Mouse (Mus musculus) embryo, embryonic 10.5 days (tissue): ENCODE results near the gene Strn3.
"Not testable (repeated sequence)": the region's sequence is repeated elsewhere in the genome, so short reads cannot be mapped to it uniquely, and the experiment has no call there.

Experiments used
- DNase-seq: peaks from one replicate; pipeline ENCODE4 v3.0.0-alpha.2; 2015; ENCODE audit warnings: low spot score

Gene Strn3

GRCm38 (mm10) chr12:51612361-51612760 is 79.3 kb downstream of the Strn3 start:
- no peak for DNase-seq

- no peak for DNase-seq
Observed at GRCm38 (mm10) chr12:51606138-51606537, 85.6 kb downstream of the Strn3 start.

GRCm38 (mm10) chr12:51603306-51603705 is 88.4 kb downstream of the Strn3 start:
- DNase-seq = no peak

GRCm38 (mm10) chr12:51594030-51594470 is 97.6 kb downstream of the Strn3 start:
- DNase-seq = peak; percentile 54

- peak; percentile 51 for DNase-seq
Observed at GRCm38 (mm10) chr12:51593229-51594029, 98.3 kb downstream of the Strn3 start, which contains the start of gene Coch. Gene Coch (plus strand): TSS chr12:51593341.

- DNase-seq = peak; percentile 45
Observed at GRCm38 (mm10) chr12:51592888-51593228, 98.8 kb downstream of the Strn3 start.

GRCm38 (mm10) chr12:51591921-51592320 is 99.8 kb downstream of the Strn3 start:
- DNase-seq = no peak

GRCm38 (mm10) chr12:51589263-51589662 is 102.4 kb downstream of the Strn3 start:
- DNase-seq = no peak

GRCm38 (mm10) chr12:51577816-51578215 is 113.9 kb downstream of the Strn3 start:
- not testable (repeated sequence) for DNase-seq

GRCm38 (mm10) chr12:51572651-51573050 is 119.0 kb downstream of the Strn3 start:
- DNase-seq = no peak

GRCm38 (mm10) chr12:51569944-51570343 is 121.8 kb downstream of the Strn3 start:
- DNase-seq = no peak

- DNase-seq = no peak
Observed at GRCm38 (mm10) chr12:51569472-51569871, 122.2 kb downstream of the Strn3 start.

- peak; percentile 26 for DNase-seq
Observed at GRCm38 (mm10) chr12:51567225-51567624, 124.5 kb downstream of the Strn3 start.

GRCm38 (mm10) chr12:51561416-51561815 is 130.3 kb downstream of the Strn3 start:
- peak; percentile 32 for DNase-seq
